Mouse (Mus musculus) lung, postnatal 4 days (tissue): ENCODE results near the gene Olfr186.
"Not testable (repeated sequence)": the region's sequence is repeated elsewhere in the genome, so short reads cannot be mapped to it uniquely, and the experiment has no call there.

Experiments used
- DNase-seq, 2 experiments: peaks; one replicate each; pipeline ENCODE4 v3.0.0; 2021

Olfr186 gene

DNA sequence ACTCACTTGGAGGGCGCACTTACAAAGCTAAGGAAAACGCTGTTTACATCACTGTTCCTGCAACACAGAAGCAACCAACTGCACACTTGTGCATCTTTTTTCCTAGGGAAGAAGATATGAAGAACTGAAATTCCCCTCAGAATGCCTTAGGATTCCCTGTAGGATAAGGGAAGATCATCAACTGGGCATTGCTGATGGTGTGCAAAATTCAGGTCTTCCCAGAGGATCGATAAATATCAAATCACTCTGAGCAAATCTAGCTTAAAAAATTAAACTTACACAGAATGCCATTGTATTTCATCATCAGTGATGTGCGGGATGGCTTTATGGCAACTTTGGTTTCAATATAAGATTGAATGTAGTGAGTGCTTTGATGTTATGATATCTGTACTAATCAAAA lies at the start of gene Olfr186:
Gene Olfr186, minus strand, starts transcription at position 101 of the 400 bp plus-strand sequence.
- no peak for DNase-seq

DNA sequence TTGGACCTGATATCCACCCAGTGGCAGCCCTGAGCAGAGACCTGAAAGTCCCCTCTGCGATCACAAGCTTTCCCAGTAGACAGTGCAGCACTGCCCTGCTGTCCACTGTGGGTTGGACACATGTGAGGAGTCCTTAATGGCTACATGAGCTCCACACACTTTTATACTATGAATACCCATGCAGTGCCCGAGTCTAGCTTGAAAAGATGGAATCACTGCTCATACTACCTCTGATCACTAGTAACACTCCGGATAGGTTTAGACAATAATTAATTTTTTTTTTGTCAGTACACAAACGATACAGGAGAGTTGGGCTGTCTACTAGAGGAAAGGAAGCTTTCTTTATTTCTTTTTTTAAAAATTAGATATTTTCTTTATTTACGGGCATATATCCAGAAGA lies 47.8 kb upstream of the Olfr186 start, which contains the start of gene Olfr190:
Gene Olfr190, minus strand, starts transcription at position 101 of the 400 bp plus-strand sequence.
- DNase-seq = no peak

DNA sequence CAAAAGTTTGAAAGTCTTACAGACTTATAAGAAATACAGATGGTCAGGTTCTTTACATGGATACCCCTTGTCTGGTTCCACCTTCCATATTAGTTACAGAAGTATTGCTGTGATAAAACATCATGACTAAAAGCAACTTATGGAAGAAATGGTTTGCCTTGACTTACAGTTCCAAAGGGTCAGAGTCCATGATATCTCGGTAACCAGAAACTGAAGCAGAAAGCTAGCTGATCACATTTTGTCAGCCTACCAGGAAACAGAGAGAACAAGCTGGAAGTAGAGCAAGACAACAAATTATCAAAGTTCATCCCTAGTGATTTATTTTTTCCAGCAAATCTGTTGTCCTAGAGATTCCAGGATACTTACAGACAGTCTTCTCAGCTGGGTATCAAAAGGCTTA lies 43.4 kb upstream of the Olfr186 start:
- DNase-seq = no peak

DNA sequence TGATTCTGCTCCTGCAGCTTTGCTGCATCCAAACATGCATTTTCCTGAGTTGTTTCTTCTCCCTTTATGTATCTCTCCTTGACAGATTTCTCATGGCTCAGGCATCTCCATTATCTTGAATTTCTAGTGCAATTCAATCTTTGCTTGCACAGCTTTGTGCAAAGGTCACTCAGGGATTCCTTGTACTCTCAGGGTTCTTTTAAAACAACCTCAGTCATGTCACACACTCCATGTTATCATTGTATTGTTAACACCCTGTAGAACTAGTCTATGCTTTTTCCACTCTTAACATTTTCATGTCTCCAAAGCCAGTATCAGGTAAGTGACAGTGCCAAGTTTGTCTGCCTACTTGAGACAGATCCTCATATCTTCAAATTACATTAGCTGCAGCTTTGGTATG lies 41.7 kb upstream of the Olfr186 start:
- DNase-seq = no peak

DNA sequence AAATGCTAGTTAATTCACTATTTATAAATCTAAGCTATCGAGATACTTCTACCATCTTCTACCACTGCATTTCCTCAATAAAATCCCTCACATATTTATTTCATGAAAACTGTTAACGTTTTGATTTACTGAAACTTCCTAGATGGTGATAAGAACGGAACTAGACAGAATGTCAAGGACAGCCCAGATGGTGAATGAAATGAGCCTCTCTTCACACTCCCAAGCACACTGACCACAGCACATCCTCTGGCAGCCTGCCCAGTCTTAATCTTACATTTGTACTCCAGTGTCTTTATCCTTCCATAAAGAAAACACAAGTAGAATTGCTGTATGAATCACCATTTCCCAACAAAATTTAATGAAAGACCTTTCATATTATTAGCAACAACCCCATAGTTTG lies 32.3 kb upstream of the Olfr186 start:
- not testable (repeated sequence) for DNase-seq

DNA sequence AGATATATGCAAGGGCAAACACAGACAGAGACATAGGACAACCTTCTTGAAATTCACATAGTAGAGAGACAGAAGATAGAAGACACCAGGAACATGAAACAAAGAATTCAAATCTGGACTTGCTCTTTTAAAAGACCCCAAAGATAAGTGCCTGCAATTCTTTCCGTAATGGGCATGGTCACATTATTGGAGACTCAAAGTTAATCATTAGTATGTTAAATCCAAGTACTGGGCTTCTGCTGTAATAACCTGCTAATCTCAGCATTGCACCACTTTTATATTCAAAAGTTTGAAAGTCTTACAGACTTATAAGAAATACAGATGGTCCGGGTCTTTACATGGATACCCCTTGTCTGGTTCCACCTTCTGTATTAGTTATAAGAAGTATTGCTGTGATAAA lies 19.2 kb upstream of the Olfr186 start:
- not testable (repeated sequence) for DNase-seq

DNA sequence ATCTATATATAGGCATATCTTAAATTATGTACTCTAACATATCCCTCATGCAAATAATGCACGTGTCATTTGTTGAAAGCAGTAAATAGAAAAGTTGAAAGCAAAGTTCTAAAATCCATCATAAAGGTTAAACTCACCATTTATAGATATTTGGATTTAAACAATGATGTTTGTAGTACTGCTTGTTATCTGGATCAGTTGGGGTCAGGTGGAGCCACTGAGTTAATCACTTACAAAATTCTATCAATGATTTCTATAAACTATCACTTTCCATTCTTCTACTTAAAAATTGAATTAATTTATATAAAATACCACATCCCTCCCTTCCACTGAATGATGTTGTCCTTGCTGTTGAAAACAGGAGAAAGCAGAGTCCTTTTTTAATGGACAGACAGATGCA lies 18.8 kb upstream of the Olfr186 start:
- DNase-seq = no peak

DNA sequence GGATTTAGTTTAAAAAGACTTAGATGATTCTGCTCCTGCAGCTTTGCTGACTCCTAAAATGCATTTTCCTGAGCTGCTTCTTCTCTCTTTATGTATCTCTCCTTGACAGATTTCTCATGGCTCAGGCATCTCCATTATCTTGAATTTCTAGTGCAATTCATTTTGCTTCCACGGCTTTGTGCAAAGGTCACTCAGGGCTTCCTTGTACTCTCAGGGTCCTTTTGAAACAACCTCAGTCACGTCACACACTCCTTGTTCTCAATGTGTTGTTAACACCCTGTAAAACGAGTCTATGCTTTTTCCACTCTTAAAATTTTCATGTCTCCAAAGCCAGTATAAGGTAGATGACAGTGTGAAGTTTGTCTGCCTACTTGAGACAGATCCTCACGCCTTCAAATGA lies 17.5 kb upstream of the Olfr186 start:
- DNase-seq = no peak

DNA sequence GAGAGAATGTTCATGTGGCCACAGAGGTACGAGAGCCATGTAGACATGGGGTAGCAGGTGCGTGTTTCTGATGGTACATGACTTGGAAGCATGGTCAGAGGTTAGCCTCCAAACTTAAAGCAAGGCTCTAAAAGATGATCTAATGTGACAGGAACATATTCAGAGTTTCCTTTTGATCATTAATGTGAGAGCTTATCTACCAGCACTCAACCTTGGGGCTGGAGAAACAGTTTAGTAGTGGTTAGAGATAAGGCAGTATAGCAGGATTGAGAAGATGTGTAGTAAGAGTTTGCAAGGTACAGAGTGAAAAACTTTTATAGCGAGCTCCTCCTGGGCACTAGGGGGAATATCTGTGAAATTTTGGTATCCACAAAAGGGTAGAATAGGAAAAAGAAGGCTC lies 15.7 kb upstream of the Olfr186 start:
- DNase-seq = no peak

DNA sequence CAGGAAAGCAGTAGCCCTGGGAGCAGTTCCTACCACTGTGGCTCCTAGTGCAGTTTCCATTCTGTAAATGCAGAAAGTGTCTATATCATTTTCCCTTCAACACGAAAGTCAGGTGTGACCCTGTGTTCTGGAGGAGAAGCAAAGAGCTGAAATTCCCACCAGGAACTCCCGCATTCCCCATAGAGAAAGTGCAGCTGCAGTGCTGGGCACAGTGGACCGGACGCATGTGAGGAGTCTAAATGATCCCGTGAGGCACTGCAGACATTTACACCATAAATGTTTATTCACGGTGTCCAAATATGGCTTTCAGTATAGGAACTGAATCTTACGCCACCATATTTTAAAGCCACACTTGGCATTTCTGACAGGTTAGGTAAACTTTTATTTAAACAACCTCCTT lies 9.6 kb upstream of the Olfr186 start, which contains the start of gene Olfr187:
Gene Olfr187, minus strand, starts transcription at position 58 of the 400 bp plus-strand sequence.
- no peak for DNase-seq

DNA sequence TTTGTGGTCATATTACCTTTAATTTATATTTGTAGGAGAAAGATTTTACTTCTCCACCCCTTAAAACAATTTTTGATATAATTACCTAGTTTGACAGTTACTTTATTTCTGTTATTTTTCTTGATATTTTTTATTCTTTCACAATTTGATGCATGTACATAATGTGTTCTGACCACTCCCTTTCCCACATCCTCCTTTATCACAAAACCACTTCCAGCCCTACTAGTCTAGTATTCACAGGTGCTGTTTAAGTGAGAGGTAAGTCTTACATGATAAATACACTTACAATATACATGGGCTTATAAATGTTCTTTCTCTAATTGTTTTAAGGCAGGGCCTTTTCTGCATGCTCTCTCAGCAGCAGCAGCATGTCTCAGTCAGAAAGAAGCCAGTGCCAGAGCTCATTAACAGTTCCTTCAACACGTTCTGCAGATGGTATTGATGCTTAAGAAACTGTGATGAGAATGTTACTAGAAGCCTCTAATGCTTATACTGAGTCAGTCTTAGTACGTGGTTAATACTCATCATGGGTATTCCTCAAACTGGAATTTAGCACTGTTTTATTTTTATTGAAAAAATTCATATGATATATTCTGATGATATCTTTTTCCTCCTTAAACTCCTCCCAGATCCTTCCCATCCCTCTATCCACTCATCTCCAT lies 16.6 kb downstream of the Olfr186 start:
- no peak for DNase-seq

DNA sequence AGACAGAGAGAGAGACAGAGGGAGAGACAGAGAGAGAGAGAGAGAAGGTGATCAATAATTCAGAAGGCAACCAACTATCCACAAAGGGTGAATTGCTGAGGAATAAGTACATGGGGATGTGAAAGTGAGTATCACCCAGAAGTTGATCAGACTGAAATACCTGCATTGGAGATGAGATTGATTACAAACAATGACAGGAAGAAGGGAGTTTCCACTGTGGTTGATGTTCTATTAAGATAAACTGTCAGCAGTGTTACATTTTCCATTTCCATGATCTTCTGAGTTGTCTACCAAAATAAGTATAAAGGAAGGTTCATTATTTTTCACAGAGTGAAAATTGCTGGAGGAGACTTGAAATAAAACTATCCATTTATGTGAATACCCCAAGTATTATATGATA lies 22.9 kb downstream of the Olfr186 start:
- DNase-seq = no peak

DNA sequence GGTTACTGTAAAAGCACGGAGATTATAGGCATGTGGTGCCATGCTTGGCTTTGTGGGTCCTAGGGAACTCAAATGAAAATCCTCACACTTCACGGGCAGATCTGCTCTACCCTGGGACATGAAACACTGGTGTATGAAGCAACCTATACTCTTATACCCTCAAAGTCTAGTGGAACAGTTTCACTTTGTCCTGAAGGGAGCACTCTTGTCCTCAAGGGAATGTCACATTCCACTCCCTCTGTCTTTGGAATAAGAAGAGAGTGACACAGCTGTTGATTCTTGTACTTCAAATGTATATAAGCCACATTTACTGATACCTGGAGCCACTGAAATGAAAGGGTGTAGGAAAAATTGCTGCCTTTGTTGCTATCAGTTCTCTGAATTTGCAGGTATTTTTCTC lies 35.0 kb downstream of the Olfr186 start, which contains the start of gene Olfr183:
Gene Olfr183, plus strand, starts transcription at position 301 of the 400 bp plus-strand sequence.
- no peak for DNase-seq
